Mouse (Mus musculus): ENCODE results near the gene Tssk2.

Gene Tssk2

GRCm38 (mm10) chr16:17911052-17911595, 12.7 kb downstream of the Tssk2 start, which contains the start of gene Ess2:
Gene Ess2, minus strand, starts transcription at chr16:17911348.
- peak; percentile 93 for DNase-seq

DNA sequence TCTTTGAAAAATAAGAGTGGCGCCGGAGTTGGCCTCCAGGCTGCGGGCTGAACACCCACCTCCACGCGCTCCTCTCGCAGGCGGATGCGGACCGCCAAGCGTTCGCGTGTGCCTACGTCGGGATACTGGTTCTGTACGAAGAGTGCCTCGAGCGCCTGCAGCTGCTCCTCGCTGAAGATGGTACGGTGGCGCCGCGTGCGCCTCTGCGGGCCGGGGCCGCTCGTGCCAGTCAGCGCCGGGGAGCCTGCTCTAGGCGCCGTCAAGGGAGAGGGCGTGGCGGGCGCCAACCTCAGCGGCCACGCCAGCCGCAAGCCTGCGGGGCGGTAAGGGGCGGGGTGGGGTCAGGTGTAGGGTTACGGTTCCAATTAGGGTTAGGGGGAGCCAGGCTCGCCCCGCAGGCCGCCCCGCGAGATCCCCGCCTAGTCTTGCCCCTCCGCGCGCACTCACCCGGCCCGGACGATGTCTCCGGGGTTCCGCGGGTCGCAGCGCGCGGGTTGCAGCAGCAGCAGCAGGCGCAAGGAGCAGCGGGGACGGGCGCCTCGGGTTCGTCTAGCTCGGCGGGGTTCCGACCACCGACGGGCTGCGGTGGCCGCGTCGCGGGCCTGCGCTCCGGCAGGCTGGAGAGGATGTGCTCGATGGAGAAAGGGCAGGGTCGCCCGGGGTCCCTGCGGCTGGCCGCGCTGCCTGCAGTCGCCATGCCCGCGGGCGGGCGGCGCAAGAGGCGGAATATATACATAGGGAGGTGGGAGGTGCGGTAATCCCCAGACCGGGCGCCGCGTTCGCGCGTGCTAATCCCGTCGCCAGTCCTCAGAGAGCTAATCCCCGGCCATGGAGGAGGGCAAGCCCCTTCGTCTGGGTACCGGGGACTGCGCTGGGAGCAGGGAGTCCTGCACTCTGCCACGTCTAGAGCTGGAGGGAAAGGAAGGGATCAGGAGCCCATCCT, 16.1 kb downstream of the Tssk2 start, which contains the start of gene Gsc2:
Gene Gsc2, minus strand, starts transcription at position 753 of the 943 bp plus-strand sequence.
- no peak for DNase-seq

DNA sequence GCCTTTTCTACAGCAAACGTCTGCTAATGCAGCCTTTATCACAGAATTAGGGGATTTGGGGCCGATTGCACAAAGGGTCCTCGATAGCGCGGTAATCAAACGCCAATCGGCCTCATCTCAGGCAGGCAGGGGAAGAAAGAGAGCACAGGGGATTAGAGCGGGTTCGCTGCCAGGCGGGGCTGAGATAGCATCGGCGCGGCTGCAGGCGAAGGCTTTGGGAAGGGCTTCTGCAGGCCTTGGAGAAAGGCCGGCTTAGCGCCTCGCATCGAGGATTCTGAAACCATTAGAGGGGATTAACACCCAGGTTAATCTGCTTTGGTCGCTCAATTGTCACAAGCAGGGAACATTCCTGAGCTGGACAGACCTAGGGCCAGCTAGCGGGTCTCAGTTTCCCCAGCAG, 22.1 kb downstream of the Tssk2 start:
- DNase-seq, result no peak

DNA sequence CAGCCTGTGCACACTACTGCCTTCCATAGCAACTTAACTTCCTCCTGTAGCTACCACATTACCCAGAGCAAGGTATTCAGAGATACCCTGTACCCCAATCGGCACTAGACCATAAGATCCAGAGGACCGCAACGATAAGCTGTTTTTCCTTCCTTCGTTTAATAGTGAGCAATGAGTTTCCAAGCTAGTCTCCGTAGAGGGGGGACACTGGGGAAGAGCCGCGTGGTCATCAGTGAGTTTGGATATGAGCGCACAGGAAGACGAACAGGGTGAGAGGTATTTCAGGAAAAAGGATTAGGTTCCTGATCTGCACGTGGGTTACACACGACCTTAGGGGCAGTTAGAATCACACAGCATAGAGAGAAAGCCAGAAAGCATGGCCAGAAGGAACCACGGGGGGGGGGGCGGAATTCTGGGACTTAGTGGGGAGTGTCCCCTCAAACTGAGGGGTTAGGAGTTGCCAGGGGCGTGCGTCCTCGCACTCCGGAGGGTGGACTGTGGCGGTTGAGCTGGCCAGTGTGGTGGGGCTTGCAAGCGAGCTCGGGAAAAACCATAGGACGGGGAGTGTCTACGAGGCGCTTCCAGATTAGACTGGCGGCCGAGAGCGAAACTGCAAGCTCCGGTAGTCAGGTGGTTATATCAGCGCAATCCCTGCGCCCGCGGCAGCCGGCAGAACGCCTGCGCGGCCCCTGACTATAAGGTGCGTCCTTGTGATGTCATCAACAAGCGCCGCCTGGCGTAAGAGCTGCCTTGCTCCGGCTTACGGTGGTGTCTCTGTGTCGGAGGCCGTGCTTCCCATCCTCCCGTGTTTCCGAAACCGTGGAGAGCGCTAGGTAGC, 23.1 kb downstream of the Tssk2 start:
- DNase-seq, result peak; percentile 98

GRCm38 (mm10) chr16:17922163-17922538, 23.7 kb downstream of the Tssk2 start:
- DNase-seq, result peak; percentile 67

- peak; percentile 76 for DNase-seq
Observed at GRCm38 (mm10) chr16:17927351-17928082, 29.1 kb downstream of the Tssk2 start.

DNA sequence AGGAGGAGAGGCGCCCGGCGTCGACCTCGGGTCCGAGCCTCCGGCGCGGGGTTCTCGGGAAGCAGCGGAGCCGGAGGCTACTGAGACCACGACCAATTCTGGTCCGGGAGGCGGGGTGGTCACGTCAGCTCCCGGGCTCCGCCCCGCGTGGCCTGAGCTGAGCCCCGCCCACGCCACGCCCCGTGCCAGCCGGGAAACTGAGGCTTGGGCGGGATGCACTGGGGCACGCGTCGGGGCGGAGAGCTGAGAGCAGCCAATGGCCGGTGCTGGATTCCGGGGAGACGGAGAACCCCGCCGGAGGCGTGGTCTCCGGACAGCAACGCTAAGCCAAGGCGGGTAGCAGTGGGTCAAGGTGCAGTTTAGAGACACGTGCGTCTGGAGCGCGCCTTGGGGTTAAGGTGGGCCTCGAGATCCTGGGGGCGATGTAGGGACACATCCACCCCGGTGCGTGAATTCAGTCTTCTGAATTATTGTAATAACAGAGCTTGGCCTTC, 29.7 kb downstream of the Tssk2 start, which contains the start of gene Slc25a1:
Gene Slc25a1, minus strand, starts transcription at position 133 of the 494 bp plus-strand sequence.
- DNase-seq, result peak; percentile 89

DNA sequence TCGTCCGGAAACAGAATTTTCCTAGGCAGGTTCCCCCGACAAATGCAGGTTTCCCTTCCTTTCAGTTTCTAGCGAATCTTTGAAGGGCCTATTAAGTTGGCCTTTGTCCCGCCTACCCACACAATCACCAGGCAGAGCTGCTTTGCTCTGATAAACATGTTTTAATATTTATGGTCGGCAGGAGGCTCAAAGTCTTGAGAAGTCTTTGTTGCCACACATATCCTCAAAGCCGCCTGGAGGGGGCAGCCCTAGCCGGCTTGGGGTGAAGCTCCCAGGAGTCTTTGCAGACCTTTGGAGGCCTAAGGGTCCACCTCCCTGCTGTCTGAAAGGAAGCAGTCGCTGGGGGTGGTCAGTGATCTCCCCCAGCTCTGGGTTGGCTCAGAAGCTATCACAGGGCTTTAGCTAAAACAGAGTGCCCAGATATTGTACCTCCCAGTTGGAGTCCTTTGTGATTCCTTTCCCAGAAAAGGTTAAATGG, 30.2 kb downstream of the Tssk2 start:
- DNase-seq, result peak; percentile 88

GRCm38 (mm10) chr16:17929211-17929610, 30.8 kb downstream of the Tssk2 start:
- no peak for DNase-seq

- DNase-seq, result no peak
Observed at GRCm38 (mm10) chr16:17929631-17930030, 31.2 kb downstream of the Tssk2 start.

DNA sequence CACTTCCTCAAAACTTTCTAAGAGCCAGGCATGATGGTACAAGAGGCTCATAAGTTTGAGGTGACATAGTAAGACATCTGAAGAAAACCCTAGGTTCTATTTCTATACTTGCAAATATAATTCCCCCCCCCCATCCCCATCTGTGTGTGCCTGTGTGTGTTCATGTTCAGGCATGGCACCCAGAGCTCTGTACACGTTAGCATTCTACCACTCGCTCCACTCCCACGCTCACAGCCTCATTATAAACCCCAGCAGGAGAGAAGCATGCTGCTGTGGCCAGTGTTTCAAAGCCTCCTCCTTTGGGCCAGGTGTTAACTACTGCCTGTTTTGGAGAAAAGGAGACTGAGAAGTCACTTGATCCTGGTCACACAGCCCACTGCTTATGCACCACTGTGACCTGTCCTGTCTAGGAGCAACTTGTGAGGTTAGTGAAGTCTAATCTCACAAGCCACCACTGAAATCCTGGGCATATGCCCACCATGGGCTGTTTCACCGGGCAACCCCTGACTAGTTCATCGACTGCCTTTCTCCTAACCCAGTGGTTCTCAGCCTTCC, 33.5 kb downstream of the Tssk2 start:
- no peak for DNase-seq

GRCm38 (mm10) chr16:17933594-17934444, 35.4 kb downstream of the Tssk2 start:
- no peak for DNase-seq

GRCm38 (mm10) chr16:17934445-17934910, 36.0 kb downstream of the Tssk2 start:
- DNase-seq, result no peak

DNA sequence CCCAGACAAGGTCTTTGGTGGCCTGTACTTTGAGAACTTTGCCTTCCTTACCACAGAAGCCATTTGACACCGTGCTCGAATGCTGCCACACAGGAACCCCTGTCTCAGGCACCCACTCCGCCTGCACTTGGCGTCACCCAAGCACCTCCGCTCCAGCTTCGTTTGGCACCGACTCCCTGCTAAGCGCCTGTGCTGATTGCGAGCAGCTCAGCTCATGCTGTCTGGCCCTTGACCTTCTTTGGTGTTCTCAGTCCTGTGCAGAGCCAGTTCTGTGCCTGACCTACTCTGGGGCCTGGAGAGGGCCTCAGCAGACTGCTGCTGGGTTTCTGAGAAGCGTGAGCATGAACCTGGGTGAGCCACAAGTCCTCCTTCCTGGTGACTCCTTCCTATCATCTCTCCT, 38.3 kb downstream of the Tssk2 start:
- DNase-seq, result peak; percentile 6

DNA sequence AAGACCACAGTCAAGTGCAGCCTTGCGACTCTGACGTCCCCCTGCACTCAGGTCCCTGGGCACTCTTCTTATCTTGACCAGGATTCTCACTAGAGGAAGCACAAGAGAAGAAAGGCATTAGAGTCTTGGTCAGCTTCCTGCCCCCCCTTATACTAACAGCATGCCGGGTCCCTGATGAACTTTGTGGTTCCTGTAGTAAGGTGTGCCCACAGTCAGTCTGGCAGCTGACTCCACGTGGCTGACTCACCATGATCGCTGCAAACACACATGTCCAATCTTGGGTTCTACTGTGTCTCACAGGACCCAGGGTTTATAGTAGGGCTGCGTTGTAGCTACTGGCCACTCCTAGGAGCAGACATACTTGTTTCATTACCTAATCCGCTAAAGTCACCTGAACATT, 39.8 kb downstream of the Tssk2 start:
- DNase-seq, result no peak

DNA sequence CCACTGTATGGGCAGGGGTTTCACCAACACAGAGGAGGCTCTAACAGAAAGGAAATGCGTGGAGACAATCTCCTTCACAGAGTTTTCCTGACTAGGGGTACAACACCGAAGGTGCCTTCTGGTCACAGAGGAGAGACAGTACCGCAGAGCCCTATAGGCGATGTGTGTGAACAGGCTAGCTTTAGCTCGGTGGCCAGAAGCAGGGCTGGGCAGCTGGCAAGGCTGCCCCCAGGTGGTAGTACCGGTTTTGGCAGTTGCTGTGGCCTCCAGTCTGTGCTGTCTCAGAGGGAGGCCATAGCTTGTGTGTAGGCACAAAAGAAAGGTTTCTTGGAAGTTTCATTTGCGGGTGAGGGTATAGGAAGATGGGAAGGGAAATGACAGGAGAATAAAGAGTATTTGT, 40.4 kb downstream of the Tssk2 start:
- DNase-seq, result peak; percentile 79

GRCm38 (mm10) chr16:17939255-17939751, 40.9 kb downstream of the Tssk2 start:
- peak; percentile 21 for DNase-seq

- DNase-seq, result no peak
Observed at GRCm38 (mm10) chr16:17943466-17943865, 45.0 kb downstream of the Tssk2 start.

DNA sequence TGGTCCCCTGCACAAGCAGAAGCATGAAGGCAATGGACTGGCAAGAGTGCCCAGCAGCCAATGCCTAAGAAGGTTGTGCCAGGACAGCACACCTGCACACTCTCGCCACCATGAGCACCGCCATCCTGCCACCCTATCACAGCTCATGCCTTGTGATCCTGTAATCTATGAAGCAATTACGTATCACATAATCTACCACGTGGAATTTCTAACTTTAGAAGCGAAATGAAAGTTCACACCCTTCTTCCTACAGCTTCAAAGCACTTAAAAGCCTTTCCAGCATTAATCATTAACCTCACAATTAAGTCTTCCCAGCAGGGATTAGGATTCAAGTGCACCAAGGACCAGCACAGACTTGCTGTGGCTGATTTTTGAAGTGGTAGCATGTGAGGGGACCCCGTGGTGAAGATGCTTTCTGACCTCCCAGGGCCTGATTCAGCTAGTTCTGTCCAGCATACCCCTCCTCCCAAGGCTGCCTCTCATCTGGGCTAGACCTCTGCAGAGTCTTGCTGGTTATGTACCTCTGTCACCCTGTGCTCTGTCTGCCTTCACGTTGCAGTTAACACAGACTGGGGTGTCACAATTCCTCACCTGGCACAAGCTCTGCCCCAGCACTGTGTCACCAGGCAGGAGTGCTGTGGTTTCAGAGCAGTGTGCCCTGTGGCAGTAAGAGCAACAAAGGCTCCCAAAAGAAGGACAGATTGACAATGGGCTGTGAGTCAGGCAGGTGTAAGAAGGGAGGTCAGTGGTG, 46.8 kb downstream of the Tssk2 start:
- peak; percentile 62 for DNase-seq

Measured in kidney, postnatal 10 days (tissue).